Mouse (Mus musculus) lung, adult 2 months (tissue): Measurements from ENCODE around the gene Ube3c. TPM values are rescaled to one million over a fixed set of nuclear protein-coding genes. Genes with fewer than 3 reads are reported as not detected.
"Not testable (repeated sequence)": the region's sequence is repeated elsewhere in the genome, so short reads cannot be mapped to it uniquely, and the experiment has no call there.

Source experiments
- DNase-seq: peaks from one replicate; pipeline ENCODE4 v3.0.0; 2022
- H3K4me1 ChIP-seq: fragments of 200-500 bp; 2 replicates; pipeline ENCODE4 v1.6.1; 2011; ENCODE audit warnings: low read length; ENCODE audit not compliant: control insufficient read depth, insufficient read depth
- H3K4me3 ChIP-seq: fragments of 200-500 bp; replicated peaks from 2 replicates; pipeline ENCODE3; 2011; ENCODE audit warnings: low read depth, mild to moderate bottlenecking, control low read depth, low read length; ENCODE audit errors: extremely low read depth
- CTCF ChIP-seq: fragments of 200-500 bp; IDR thresholded peaks from 2 replicates; pipeline ENCODE4 v1.5.1; 2011; ENCODE audit warnings: mild to moderate bottlenecking, low read length, control low read depth; ENCODE audit not compliant: insufficient read depth
- POLR2A ChIP-seq: fragments of 200-500 bp; IDR thresholded peaks from 2 replicates; pipeline ENCODE4 v1.6.1; 2011; ENCODE audit warnings: low read depth, mild to moderate bottlenecking, control low read depth, low read length, borderline replicate concordance; ENCODE audit errors: extremely low read depth
- WGBS: fragments of 180-500 bp; shearing (Covaris S2); methylation state at CpG from one replicate; pipeline ENCODE4 v1.1.7; 2018; 5-methylcytosine and 5-hydroxymethylcytosine counted together
- polyA plus RNA-seq: library from polyadenylated mRNA; depleted of rRNA; stranded (reverse); fragments of >200 nt; gene quantifications from 2 replicates; pipeline ENCODE4 v1.2.3, GENCODE M21; 2012; rRNA removed

Ube3c gene
- 8.1 and 13.6 TPM in 2 replicates for polyA plus RNA-seq

DNA sequence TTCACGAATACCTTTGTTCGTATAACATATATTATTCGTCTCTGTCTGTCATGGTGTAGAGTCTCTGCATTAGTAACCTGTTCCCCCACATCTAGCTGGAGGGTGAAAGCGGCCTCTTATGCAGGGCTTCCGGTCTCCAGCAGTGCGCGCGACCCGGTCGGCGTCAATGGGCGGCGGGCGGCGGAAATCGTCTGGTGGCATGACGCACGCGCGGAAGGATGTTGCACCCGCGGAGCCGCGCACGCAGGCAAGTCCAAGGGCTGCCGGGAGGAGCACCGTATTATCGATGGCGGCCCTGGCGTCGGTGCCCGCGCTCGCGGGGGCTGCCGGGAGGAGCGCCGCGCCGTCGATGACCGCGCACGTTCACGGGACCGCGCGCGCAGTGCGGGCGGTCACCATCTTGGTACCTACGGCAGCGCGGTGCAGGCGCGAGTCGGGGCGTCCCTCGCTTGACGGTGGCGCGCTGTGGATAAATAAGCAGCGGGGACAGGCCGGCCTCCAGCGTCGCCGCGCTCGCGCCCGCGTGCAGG, at the start of gene Ube3c:
Gene Ube3c, plus strand, starts transcription at position 395 of the 530 bp plus-strand sequence.
- peak; percentile 92 for DNase-seq
- peak within 1 kb of the TSS; percentile 78 for H3K4me3 ChIP-seq
- under 1% methylated on average over 72 of the region's 72 CpGs for WGBS
- peak; percentile 57; the same call in 1 of the 2 replicates for TF ChIP-seq POLR2A
- no peak for TF ChIP-seq CTCF
- peaks cover 4% of the 10 kb centered on the region for H3K4me1 ChIP-seq

DNA sequence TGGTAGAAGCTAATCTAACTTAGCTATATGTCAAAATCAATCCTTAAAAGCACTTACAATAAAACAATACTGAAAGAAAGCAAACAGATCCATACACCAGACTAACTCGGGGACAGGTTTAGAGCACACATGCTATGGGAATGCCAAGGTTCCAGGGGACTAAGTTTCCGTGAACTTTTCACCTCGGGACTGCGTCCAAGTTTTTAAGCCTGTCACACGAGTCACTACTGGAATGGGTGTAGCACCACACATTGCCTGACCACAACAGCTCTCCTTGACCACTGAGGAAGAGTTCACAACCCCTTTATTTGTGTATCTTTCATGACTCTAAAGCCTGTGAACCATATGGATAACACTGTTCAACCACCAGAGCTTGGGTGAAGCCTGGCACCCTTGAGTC, 8.9 kb upstream of the Ube3c start:
- no peak for DNase-seq
- H3K4me1 ChIP-seq = no peaks in the 10 kb centered on the region
- WGBS = 66% methylated on average over 5 of the region's 5 CpGs
- TF ChIP-seq POLR2A (no peak), CTCF (no peak)
- no peak overlapping the region for H3K4me3 ChIP-seq

DNA sequence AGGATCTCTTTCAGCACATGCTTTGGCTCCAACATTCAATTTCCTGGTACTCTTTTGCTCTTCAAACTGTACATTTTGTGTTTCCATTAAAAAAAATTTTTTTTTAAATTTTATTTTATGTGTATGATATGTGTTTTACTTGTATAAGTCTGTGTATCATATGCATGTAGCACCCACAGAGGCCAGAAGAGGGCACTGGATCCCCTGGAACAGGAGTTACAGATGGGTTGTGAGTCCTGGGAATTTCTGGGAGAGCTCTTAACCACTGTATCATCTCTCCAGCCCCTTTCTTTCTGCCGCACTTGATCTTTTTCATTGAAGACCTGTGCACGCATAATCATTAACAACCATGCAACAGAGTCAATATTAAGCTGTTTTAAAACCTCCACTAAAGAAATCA, 8.4 kb upstream of the Ube3c start:
- no peaks in the 10 kb centered on the region for H3K4me1 ChIP-seq
- WGBS = 95% methylated on average over 2 of the region's 2 CpGs

DNA sequence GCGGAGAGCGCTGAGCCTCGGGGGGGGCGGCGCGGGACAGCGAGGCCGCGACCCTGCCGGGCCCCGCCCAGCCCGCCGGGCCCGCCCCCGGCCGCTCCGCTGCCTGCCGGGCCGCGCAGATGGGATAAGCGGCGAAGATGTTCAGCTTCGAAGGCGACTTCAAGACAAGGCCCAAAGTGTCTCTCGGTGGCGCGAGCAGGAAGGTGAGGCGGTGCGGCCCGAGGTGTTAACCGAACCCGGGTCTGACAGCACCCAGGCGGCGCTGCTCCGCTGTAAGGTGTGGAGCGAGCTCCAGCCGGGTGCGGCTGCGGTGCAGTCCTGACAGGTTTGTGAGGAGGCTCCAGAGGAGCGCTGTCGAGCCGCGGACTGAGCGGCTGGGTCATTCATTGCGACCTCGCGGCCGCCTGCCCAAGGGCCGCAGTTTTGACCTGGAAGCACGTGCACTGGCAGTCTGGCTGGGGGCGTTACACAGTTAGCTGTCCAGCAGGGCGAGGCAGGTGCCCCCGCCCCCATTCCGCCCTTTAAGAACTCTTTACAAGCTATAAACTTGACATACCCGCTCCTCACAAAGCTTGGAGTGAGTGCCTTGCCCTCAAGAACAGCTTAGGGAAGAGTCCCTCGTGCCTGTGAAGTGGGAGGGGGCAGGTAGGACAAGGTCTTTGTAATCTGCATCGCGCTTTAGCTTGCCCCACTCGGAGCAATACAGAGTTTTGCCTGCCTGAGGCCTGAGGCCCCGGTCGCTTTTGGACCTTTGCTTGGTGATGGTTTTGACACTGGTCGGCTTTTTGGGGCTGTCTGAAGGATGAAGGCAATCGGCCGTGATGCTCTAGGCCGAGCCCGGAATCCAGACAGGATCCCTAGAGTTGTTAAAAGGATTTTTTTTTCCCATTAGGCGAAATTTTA, 587 bp downstream of the Ube3c start:
- TF ChIP-seq CTCF (no peak), POLR2A (no peak)

More for the DNA sequence above, 8.4 kb upstream of the Ube3c start:
- TF ChIP-seq CTCF = no peak
- no peak for TF ChIP-seq POLR2A
- no peak for DNase-seq
- H3K4me3 ChIP-seq = no peak overlapping the region

DNA sequence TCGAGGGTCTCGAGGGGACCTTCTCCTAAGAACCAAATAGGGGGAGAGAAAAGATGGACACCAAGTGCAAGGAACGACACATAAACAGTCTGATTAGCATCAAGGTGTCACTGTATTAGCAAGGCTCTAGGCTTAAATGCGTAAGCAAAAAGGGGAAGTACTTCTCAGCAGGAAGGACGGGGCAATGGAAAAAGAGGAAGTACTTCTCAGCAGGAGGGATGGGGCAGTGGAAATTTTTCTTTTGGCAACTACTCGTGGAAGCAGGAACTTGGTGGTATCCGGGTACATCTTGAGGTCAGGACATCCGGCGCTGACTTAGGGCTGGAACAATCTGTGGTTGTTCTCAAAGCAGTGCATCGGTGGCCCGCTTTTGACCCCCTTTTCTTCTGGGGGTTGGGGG, 5.2 kb downstream of the Ube3c start:
- H3K4me1 ChIP-seq, H3K4me3 ChIP-seq, DNase-seq: not testable (repeated sequence)
- WGBS = 83% methylated on average over 11 of the region's 11 CpGs

More for the DNA sequence above, 587 bp downstream of the Ube3c start:
- H3K4me3 ChIP-seq = peak overlapping the region; percentile 78
- peaks cover 4% of the 10 kb centered on the region for H3K4me1 ChIP-seq
- no peak for DNase-seq
- WGBS = 3% methylated on average over 62 of the region's 67 CpGs

DNA sequence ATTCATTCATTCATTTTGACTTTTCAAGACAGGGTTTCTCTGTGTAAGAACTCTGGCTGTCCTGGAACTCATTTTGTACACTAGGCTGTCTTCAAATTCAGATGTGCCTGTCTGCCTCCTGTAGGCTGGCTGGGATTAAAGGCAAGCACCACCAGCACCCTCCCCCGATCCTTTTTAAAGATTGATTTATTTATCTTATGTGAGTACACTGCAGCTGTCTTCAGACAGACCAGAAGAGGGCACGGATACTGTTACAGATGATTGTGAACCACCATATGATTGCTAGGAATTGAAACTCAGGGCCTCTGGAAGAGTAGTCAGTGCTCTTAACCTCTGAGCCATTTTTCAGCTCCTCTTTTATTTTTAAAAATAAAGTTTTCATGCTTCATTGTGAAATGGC, 6.0 kb downstream of the Ube3c start:
- no peak for DNase-seq
- Histone ChIP-seq H3K4me1 (no peaks in the 10 kb centered on the region; the same call in 1 of the 2 replicates), H3K4me3 (no peak overlapping the region)
- 28% methylated on average over 2 of the region's 2 CpGs for WGBS
- TF ChIP-seq CTCF = no peak
- TF ChIP-seq POLR2A = no peak

DNA sequence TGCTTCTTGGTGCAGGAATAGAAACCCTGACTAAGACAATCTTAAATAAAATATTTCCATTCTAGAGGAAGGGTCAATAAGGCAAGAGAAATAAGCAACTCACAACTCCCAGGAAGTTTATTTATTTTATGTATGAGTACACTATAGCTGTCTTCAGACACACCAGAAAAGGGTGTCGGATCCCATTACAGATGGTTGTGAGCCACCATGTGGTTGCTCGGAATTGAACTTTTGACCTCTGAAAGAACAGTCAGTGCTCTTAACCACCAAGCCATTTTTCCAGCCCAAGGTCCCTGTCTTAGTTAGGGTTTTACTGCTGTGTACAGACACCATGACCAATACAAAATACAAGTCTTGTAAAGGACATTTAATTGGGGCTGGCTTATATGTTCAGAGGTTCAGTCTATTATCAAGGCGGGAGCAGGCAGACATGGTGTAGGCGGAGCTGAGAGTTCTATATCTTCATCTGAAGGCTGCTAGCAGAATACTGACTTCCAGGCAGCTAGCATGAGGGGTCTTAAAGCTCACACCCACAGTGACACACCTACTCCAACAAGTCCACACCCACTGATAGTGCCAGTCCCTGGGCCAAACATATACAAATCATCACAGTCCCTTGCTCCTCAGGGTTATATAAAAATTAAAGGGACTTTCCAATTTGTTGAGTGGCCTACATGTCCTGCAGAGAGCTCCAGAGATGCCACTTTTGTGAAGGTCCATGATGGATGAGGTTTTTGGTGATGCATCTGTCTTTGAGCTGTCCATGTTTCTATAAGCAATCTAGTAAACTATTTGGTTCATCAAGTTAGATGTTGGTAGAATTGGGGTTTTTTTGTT, 9.0 kb downstream of the Ube3c start:
- no peak for TF ChIP-seq CTCF
- no peak for TF ChIP-seq POLR2A
- Histone ChIP-seq H3K4me1 (no peaks in the 10 kb centered on the region), H3K4me3 (no peak overlapping the region)
- WGBS = 92% methylated on average over 4 of the region's 4 CpGs
- DNase-seq = no peak

DNA sequence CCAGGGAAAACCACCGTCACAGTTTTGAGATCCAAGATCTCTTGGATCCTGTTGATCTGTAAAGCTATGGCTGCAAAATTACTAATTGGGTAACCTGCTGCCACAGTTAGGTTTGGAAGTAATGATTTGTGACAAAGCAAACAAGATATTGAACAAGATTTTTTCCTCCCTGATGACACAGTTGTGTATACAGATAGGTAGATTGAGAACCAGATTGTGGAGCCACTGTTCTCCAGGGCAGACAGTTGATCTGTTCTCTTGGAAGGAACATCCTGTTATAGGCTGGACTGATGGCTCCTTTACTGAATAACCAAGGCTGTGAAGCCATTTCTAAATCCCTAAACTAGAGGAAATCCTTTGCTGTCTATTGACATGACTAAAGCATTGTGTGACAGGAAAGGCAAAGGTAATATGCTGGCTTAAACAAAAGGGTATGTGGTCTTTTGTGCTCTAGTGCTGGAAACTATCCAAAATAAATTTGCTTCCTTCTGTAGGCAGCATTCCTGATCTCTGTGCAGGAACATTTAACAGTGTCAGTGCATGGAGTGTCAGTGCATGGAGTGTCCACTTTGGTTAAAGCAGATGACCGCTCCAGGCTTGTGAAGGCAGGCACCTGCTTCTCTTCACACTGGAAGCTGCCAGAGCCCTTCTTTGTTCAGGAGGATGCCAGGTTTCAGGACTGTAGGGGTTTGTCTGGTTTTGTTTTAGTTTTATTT, 15.0 kb downstream of the Ube3c start:
- H3K4me1 ChIP-seq = peaks cover 6% of the 10 kb centered on the region
- 55% methylated on average over 2 of the region's 2 CpGs for WGBS
- TF ChIP-seq CTCF (no peak), POLR2A (no peak)
- no peak for DNase-seq
- no peak overlapping the region for H3K4me3 ChIP-seq

DNA sequence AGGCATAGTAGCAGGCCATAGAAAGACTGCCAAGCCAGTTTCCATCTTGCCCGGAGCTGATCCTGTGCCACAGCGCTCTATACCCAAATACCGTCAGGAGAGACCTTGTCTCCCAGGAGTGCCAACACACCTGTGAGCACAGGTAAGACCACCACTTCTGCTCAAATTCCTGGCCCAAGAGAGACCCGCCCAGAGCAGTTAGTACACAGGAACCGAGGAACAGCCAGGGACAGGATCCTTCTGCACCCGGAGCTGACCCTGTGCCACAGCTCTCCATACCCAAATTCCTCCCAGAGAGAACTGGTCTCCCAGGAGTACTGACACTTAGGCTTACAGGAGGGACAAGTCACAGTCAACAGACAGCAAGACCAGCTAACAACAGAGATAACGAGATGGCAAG, 23.1 kb downstream of the Ube3c start:
- not testable (repeated sequence) for DNase-seq, H3K4me3 ChIP-seq, H3K4me1 ChIP-seq
- 97% methylated on average over 7 of the region's 7 CpGs for WGBS
